Mouse (Mus musculus): Measurements from ENCODE around the gene Rps6ka1.
"Not testable (repeated sequence)": the region's sequence is repeated elsewhere in the genome, so short reads cannot be mapped to it uniquely, and the experiment has no call there.

Rps6ka1 gene

GRCm38 (mm10) chr4:133887672-133888453 lies at the start of gene Rps6ka1:
Rps6ka1 (minus strand) TSS chr4:133887797.
- DNase-seq (ENCODE audit: low spot score), result peak; percentile 67

- DNase-seq (ENCODE audit: low spot score), result no peak
These were observed 44.2 kb upstream of the Rps6ka1 start for GRCm38 (mm10) chr4:133931785-133932184.

- no peak for DNase-seq (ENCODE audit: low spot score)
These were observed 43.8 kb upstream of the Rps6ka1 start for GRCm38 (mm10) chr4:133931349-133931748.

- DNase-seq (ENCODE audit: low spot score), result no peak
These were observed 41.7 kb upstream of the Rps6ka1 start for GRCm38 (mm10) chr4:133929278-133929670.

- no peak for DNase-seq (ENCODE audit: low spot score)
These were observed 41.1 kb upstream of the Rps6ka1 start for GRCm38 (mm10) chr4:133928576-133929277.

GRCm38 (mm10) chr4:133925204-133925603 lies 37.6 kb upstream of the Rps6ka1 start:
- DNase-seq (ENCODE audit: low spot score), result no peak

GRCm38 (mm10) chr4:133923743-133924142 lies 36.1 kb upstream of the Rps6ka1 start:
- DNase-seq (ENCODE audit: low spot score), result no peak

GRCm38 (mm10) chr4:133918093-133918825 lies 30.7 kb upstream of the Rps6ka1 start:
- not testable (repeated sequence) for DNase-seq (ENCODE audit: low spot score)

- DNase-seq (ENCODE audit: low spot score), result no peak
These were observed 24.4 kb upstream of the Rps6ka1 start for GRCm38 (mm10) chr4:133911983-133912382.

- DNase-seq (ENCODE audit: low spot score), result peak; percentile 94
These were observed 22.9 kb upstream of the Rps6ka1 start for GRCm38 (mm10) chr4:133910236-133911211.

- DNase-seq (ENCODE audit: low spot score), result no peak
These were observed 20.5 kb upstream of the Rps6ka1 start for GRCm38 (mm10) chr4:133908051-133908450.

GRCm38 (mm10) chr4:133907086-133907485 lies 19.5 kb upstream of the Rps6ka1 start:
- no peak for DNase-seq (ENCODE audit: low spot score)

- not testable (repeated sequence) for DNase-seq (ENCODE audit: low spot score)
These were observed 18.7 kb upstream of the Rps6ka1 start for GRCm38 (mm10) chr4:133906336-133906735.

- no peak for DNase-seq (ENCODE audit: low spot score)
These were observed 17.6 kb upstream of the Rps6ka1 start for GRCm38 (mm10) chr4:133905167-133905566.

- no peak for DNase-seq (ENCODE audit: low spot score)
These were observed 16.7 kb upstream of the Rps6ka1 start for GRCm38 (mm10) chr4:133904326-133904725.

GRCm38 (mm10) chr4:133903372-133903771 lies 15.8 kb upstream of the Rps6ka1 start:
- no peak for DNase-seq (ENCODE audit: low spot score)

- DNase-seq (ENCODE audit: low spot score), result no peak
These were observed 14.9 kb upstream of the Rps6ka1 start for GRCm38 (mm10) chr4:133902510-133902909.

GRCm38 (mm10) chr4:133900887-133901286 lies 13.3 kb upstream of the Rps6ka1 start:
- no peak for DNase-seq (ENCODE audit: low spot score)

- DNase-seq (ENCODE audit: low spot score), result no peak
These were observed 12.8 kb upstream of the Rps6ka1 start for GRCm38 (mm10) chr4:133900352-133900751.

GRCm38 (mm10) chr4:133899241-133899800 lies 11.7 kb upstream of the Rps6ka1 start:
- no peak for DNase-seq (ENCODE audit: low spot score)

- DNase-seq (ENCODE audit: low spot score), result no peak
These were observed 10.6 kb upstream of the Rps6ka1 start for GRCm38 (mm10) chr4:133898151-133898550.
